ENCODE assay signal across 20 mouse cellular contexts in the genomic region with DNA sequence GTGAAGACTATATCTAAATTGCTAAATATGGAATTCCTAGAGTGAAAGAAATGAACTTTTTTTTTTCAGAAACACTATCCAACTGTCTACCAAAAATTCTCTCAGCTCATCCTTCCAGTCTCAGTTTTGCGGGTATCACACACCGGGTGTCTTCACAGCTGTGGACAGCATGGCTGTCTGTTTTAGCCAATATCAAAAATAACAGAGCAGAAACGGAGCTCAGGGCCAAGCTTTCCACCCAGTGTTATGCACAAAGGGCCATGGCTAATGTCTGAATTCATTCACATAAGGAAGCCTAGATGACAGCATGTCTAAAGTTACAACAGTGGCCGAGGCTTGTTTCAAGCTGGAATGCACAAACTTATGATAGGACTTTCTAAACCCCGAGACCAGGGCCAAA.
"Had no signal": no experiment of that assay in that cellular context is flagged by ENCODE, and none has a peak within 500 bp of the region (broad histone marks: within the 10 kb centered on the region; RNA-seq: fewer than 3 reads in every experiment).

No protein-coding gene starts in this region.

- H3K36me3 ChIP-seq: limb, embryonic 12.5 days; limb, embryonic 15.5 days; lung, embryonic 15.5 days; midbrain, embryonic 12.5 days; midbrain, embryonic 15.5 days; neural tube, embryonic 12.5 days; neural tube, embryonic 15.5 days had no signal

- H3K4me1 ChIP-seq: limb, embryonic 12.5 days; limb, embryonic 15.5 days; lung, embryonic 15.5 days; midbrain, embryonic 12.5 days; midbrain, embryonic 15.5 days; neural tube, embryonic 12.5 days; neural tube, embryonic 15.5 days had no signal

- H3K9ac ChIP-seq: limb, embryonic 12.5 days; limb, embryonic 15.5 days; liver, embryonic 14.5 days; liver, postnatal 0 days; lung, embryonic 15.5 days; midbrain, embryonic 12.5 days; midbrain, embryonic 15.5 days; neural tube, embryonic 12.5 days; neural tube, embryonic 15.5 days had no signal

- H3K4me2 ChIP-seq: limb, embryonic 12.5 days; limb, embryonic 15.5 days; liver, embryonic 11.5 days; lung, embryonic 15.5 days; midbrain, embryonic 12.5 days; midbrain, embryonic 15.5 days; neural tube, embryonic 12.5 days; neural tube, embryonic 15.5 days had no signal

- H3K4me3 ChIP-seq: limb, embryonic 12.5 days; limb, embryonic 15.5 days; lung, embryonic 15.5 days; midbrain, embryonic 12.5 days; midbrain, embryonic 15.5 days; neural tube, embryonic 12.5 days; neural tube, embryonic 15.5 days had no signal

- ATAC-seq: liver, postnatal 0 days; midbrain, embryonic 15.5 days had no signal

- DNase-seq: kidney, adult 18-20 months; kidney, adult 9 months; kidney, postnatal 14 days; kidney, postnatal 4 days; left cerebral cortex, postnatal 4 days; liver, postnatal 0 days; lung, postnatal 10 days; lung, postnatal 4 days; right cerebral cortex, adult 18-20 months; thymus, adult 18-20 months; thymus, postnatal 36 days had no signal

- H3K9me3 ChIP-seq: limb, embryonic 12.5 days; limb, embryonic 15.5 days; lung, embryonic 15.5 days; midbrain, embryonic 12.5 days; midbrain, embryonic 15.5 days; neural tube, embryonic 12.5 days; neural tube, embryonic 15.5 days had no signal

- H3K27me3 ChIP-seq: limb, embryonic 12.5 days; limb, embryonic 15.5 days; lung, embryonic 15.5 days; midbrain, embryonic 12.5 days; midbrain, embryonic 15.5 days; neural tube, embryonic 12.5 days; neural tube, embryonic 15.5 days had no signal

- H3K27ac ChIP-seq: limb, embryonic 12.5 days; limb, embryonic 15.5 days; liver, embryonic 14.5 days; lung, embryonic 15.5 days; midbrain, embryonic 12.5 days; midbrain, embryonic 15.5 days; neural tube, embryonic 12.5 days; neural tube, embryonic 15.5 days had no signal
